Comparison of ENCODE assay signal across 8 mouse cellular contexts in genomic region chr2:140669786-140670185, GRCm38 (mm10). TPM values are rescaled to one million over a fixed set of nuclear protein-coding genes. Genes with fewer than 3 reads are reported as not detected.
DNase-seq lines count a peak whose midpoint lies in the region; ATAC-seq and TF ChIP-seq lines count a peak whose summit lies in the region.

No protein-coding gene starts in this region.

- no peak overlapping the region for H3K27ac ChIP-seq in cerebellum, adult 2 months (ENCODE audit: insufficient read depth, low read length)
- no peak overlapping the region for H3K27ac ChIP-seq in lung, embryonic 16.5 days (ENCODE audit: low read length)
- H3K27ac ChIP-seq in limb, embryonic 14.5 days (replicated peaks; ENCODE audit: low read depth, low read length) = no peak overlapping the region

- no peak for TF ChIP-seq CTCF in cerebellum, adult 2 months (IDR thresholded peaks at IDR 0.05; ENCODE audit: borderline replicate concordance, insufficient read depth, low read depth, low read length)

- no peak for TF ChIP-seq POLR2A in cerebellum, adult 2 months (IDR thresholded peaks at IDR 0.05; ENCODE audit: borderline replicate concordance, insufficient read depth, low read length)
- no peak for TF ChIP-seq POLR2A in limb, embryonic 14.5 days (IDR thresholded peaks at IDR 0.05; ENCODE audit: borderline replicate concordance, extremely low read depth, insufficient read depth, insufficient read length)

- H3K4me1 ChIP-seq in cerebellum, adult 2 months (ENCODE audit: control insufficient read depth, insufficient read depth, low read length) = peaks cover 7% of the 10 kb centered on the region; the same call in 1 of the 2 replicates
- H3K4me1 ChIP-seq in lung, embryonic 16.5 days (replicated peaks; ENCODE audit: control insufficient read depth, insufficient read depth, low read length) = 0 out of 2 replicates have a peak, but pooled peaks cover 2% of the 10 kb centered on the region
- H3K4me1 ChIP-seq in limb, embryonic 14.5 days (ENCODE audit: control insufficient read depth, insufficient read depth, low read length) = peaks cover 14% of the 10 kb centered on the region

- no peak for ATAC-seq in lung, embryonic 16.5 days (ENCODE audit: low read depth)
- no peak for ATAC-seq in limb, embryonic 14.5 days (ENCODE audit: low FRiP score, low read depth)

- H3K4me3 ChIP-seq in cerebellum, adult 2 months (replicated peaks; ENCODE audit: insufficient read depth, low read depth, low read length) = peak overlapping the region; percentile 60
- peak overlapping the region; percentile 28 for H3K4me3 ChIP-seq in lung, embryonic 16.5 days (ENCODE audit: low read length)
- peak overlapping the region; percentile 52 for H3K4me3 ChIP-seq in limb, embryonic 14.5 days (replicated peaks; ENCODE audit: low read length)

- no peaks in the 10 kb centered on the region for H3K9me3 ChIP-seq in lung, embryonic 16.5 days (ENCODE audit: control insufficient read depth, low read length)
- no peaks in the 10 kb centered on the region for H3K9me3 ChIP-seq in limb, embryonic 14.5 days (ENCODE audit: control insufficient read depth, low read length)

- DNase-seq in cerebellum, adult 2 months = peak in 1 of 2 experiments; percentile 17
- DNase-seq in cerebellum, adult 11-12 months = no peak
- DNase-seq in lung, postnatal 4 days = no peak
- no peak for DNase-seq in limb, embryonic 14.5 days (ENCODE audit: low spot score)
- no peak for DNase-seq in frontal cortex, postnatal 36 days (ENCODE audit: low spot score in 2 of 2)
- no peak for DNase-seq in spleen, adult 18-20 months
- no peak for DNase-seq in spleen, postnatal 4 days (ENCODE audit: low spot score in 2 of 2)

- peak overlapping the region; percentile 41 for H3K4me2 ChIP-seq in lung, embryonic 16.5 days (ENCODE audit: low read depth, low read length)
- H3K4me2 ChIP-seq in limb, embryonic 14.5 days (replicated peaks; ENCODE audit: low read depth, low read length, severe bottlenecking) = peak overlapping the region; percentile 53

- no peaks in the 10 kb centered on the region for H3K36me3 ChIP-seq in lung, embryonic 16.5 days (ENCODE audit: control insufficient read depth, insufficient read depth, low read length)
- H3K36me3 ChIP-seq in limb, embryonic 14.5 days (ENCODE audit: control insufficient read depth, insufficient read depth, low read length) = no peaks in the 10 kb centered on the region

- whole genome bisulfite sequencing in cerebellum, adult 2 months = 14% methylated on average over 2 of the region's 2 CpGs
- WGBS in lung, embryonic 16.5 days = 76% methylated on average over 2 of the region's 2 CpGs
- 17% methylated on average over 2 of the region's 2 CpGs for WGBS in limb, embryonic 14.5 days

- no peaks in the 10 kb centered on the region for H3K27me3 ChIP-seq in cerebellum, adult 2 months (ENCODE audit: control insufficient read depth, insufficient read depth, low read length)
- H3K27me3 ChIP-seq in lung, embryonic 16.5 days (ENCODE audit: control insufficient read depth, insufficient read depth, low read depth, low read length) = no peaks in the 10 kb centered on the region
- H3K27me3 ChIP-seq in limb, embryonic 14.5 days (ENCODE audit: control insufficient read depth, insufficient read depth, low read length) = no peaks in the 10 kb centered on the region

- H3K9ac ChIP-seq in lung, embryonic 16.5 days (ENCODE audit: low read length) = no peak overlapping the region
- H3K9ac ChIP-seq in limb, embryonic 14.5 days (ENCODE audit: low read depth, low read length, severe bottlenecking) = peak overlapping the region; percentile 81

RNA-seq across cellular contexts. Expression of gene Flrt3, which starts 1.5 kb away (rescaled TPM):
- polyA plus RNA-seq in cerebellum, adult 2 months (2012; rRNA removed) = 11.8 and 13.1 TPM in 2 replicates
- 16.0 and 17.1 TPM in 2 replicates for polyA plus RNA-seq in lung, embryonic 16.5 days (2015; fragmentation: Nextera tagmentation; extraction: Ambion mirVana)
- polyA plus RNA-seq in limb, embryonic 14.5 days (2012; rRNA removed) = 13.7 and 14.4 TPM in 2 replicates
- polyA plus RNA-seq in limb, embryonic 14.5 days (2014; fragmentation: Nextera tagmentation; extraction: Ambion mirVana) = 47.6 and 56.2 TPM in 2 replicates
